Mouse (Mus musculus): Measurements from ENCODE around the gene Gm3573.
"Not testable (repeated sequence)": the region's sequence is repeated elsewhere in the genome, so short reads cannot be mapped to it uniquely, and the experiment has no call there.

Gene Gm3573

GRCm38 (mm10) chr14:42190691-42191090 lies at the start of gene Gm3573:
TSS of gene Gm3573 (minus strand) at chr14:42190791.
- not testable (repeated sequence) for DNase-seq (ENCODE audit: low spot score in 2 of 2)

DNA sequence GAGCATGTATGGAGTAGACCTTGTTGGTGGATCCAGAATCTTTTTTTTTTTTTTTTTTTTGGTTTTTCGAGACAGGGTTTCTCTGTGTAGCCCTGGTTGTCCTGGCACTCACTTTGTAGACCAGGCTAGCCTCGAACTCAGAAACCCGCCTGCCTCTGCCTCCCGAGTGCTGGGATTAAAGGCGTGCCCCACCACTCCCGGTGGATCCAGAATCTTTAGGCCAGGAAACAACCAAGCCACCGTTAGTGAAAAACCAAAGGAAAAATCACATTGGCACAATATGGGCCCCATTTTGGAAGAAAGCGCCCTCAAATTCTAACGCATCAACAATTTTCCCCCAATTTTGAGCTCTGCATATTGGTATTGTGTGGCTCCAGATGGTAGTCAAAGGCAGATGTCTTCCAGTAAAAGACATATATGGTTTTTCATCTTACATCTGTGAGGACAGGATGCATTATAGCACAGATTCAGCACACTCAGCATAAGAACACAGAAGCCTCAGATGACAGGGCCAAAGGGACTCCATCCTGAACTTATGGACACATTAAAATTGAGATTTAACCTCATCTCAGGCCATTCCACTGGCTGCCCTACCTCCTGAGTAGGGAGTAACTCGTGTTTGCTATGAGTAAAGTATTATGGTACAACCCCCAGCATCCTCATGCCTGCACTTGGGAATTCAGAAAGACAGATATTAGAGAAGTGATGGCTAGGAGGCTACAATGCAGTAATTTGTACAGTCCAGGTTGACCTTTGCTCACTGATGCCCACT lies 26.4 kb upstream of the Gm3573 start:
- DNase-seq (ENCODE audit: low spot score in 2 of 2): peak; percentile 2 to 19

GRCm38 (mm10) chr14:42183936-42184335 lies 6.7 kb downstream of the Gm3573 start:
- DNase-seq (ENCODE audit: low spot score in 2 of 2): peak; percentile 7 to 36

DNA sequence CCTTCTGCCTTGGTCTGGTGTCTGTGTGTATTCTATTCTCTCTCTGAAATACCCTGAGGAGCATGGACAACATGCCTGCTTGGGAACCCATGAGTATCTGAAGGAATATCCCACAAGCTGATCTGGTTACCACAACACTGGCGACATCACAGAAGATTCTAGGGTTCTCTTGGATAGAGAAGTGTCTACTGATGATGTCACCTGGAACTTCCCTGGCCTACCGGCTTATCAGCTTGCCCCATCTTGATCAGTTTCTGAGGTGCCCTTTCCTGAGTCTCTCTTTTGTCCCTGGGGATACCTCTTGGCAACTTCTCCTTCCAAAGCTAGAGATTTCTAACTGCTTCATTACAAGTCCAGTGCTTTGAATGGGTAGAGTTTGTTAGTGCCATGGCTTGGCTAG lies 28.1 kb downstream of the Gm3573 start, which contains the start of gene Gm17027:
Gm17027 (minus strand) TSS at position 101 of the 400 bp plus-strand sequence.
- not testable (repeated sequence) for DNase-seq (ENCODE audit: low spot score in 2 of 2)
